In genomic region chr15:95029487-95029875, GRCm38 (mm10) we compare ENCODE assay signal across 22 mouse cellular contexts.
DNase-seq lines count a peak whose midpoint lies in the region; ATAC-seq lines count a peak whose summit lies in the region.
"Had no signal": no experiment of that assay in that cellular context is flagged by ENCODE, and none has a peak within 500 bp of the region (broad histone marks: within the 10 kb centered on the region; RNA-seq: fewer than 3 reads in every experiment).

No protein-coding gene starts in this region.

- no peaks in the 10 kb centered on the region for H3K9me3 ChIP-seq in forebrain, embryonic 12.5 days
- H3K9me3 ChIP-seq in forebrain, embryonic 16.5 days (ENCODE audit: control insufficient read depth, low read length), result no peaks in the 10 kb centered on the region
- no peaks in the 10 kb centered on the region for H3K9me3 ChIP-seq in forebrain, embryonic 15.5 days
- H3K9me3 ChIP-seq in forebrain, embryonic 10.5 days, result no peaks in the 10 kb centered on the region
- H3K9me3 ChIP-seq: embryonic facial prominence, embryonic 10.5 days; embryonic facial prominence, embryonic 12.5 days had no signal

- H3K4me3 ChIP-seq in forebrain, embryonic 12.5 days (replicated peaks), result no peak overlapping the region
- H3K4me3 ChIP-seq in forebrain, embryonic 16.5 days (replicated peaks; ENCODE audit: low read length), result no peak overlapping the region
- H3K4me3 ChIP-seq in forebrain, embryonic 15.5 days, result no peak overlapping the region
- no peak overlapping the region for H3K4me3 ChIP-seq in forebrain, embryonic 10.5 days
- H3K4me3 ChIP-seq: embryonic facial prominence, embryonic 10.5 days; embryonic facial prominence, embryonic 12.5 days had no signal

- no peak overlapping the region for H3K4me2 ChIP-seq in forebrain, embryonic 12.5 days
- H3K4me2 ChIP-seq in forebrain, embryonic 16.5 days (ENCODE audit: low read length), result no peak overlapping the region
- H3K4me2 ChIP-seq in forebrain, embryonic 15.5 days (replicated peaks), result no peak overlapping the region
- H3K4me2 ChIP-seq: embryonic facial prominence, embryonic 12.5 days had no signal

- H3K27me3 ChIP-seq in forebrain, embryonic 12.5 days, result no peaks in the 10 kb centered on the region
- no peaks in the 10 kb centered on the region for H3K27me3 ChIP-seq in forebrain, embryonic 16.5 days (replicated peaks; ENCODE audit: control insufficient read depth, insufficient read depth, low read length)
- no peaks in the 10 kb centered on the region for H3K27me3 ChIP-seq in forebrain, embryonic 15.5 days
- no peaks in the 10 kb centered on the region for H3K27me3 ChIP-seq in forebrain, embryonic 10.5 days (ENCODE audit: poor library complexity, severe bottlenecking)
- H3K27me3 ChIP-seq: CH12.LX; embryonic facial prominence, embryonic 12.5 days; Patski had no signal

- no peaks in the 10 kb centered on the region for H3K36me3 ChIP-seq in forebrain, embryonic 12.5 days (replicated peaks)
- H3K36me3 ChIP-seq in forebrain, embryonic 16.5 days (ENCODE audit: control insufficient read depth, insufficient read depth), result no peaks in the 10 kb centered on the region
- no peaks in the 10 kb centered on the region for H3K36me3 ChIP-seq in forebrain, embryonic 15.5 days
- no peaks in the 10 kb centered on the region for H3K36me3 ChIP-seq in forebrain, embryonic 10.5 days (replicated peaks)
- H3K36me3 ChIP-seq: embryonic facial prominence, embryonic 10.5 days; embryonic facial prominence, embryonic 12.5 days; G1E had no signal

- 0 out of 2 replicates have a peak overlapping the region, but pooled peaks have one; percentile 19 for H3K27ac ChIP-seq in forebrain, embryonic 12.5 days
- H3K27ac ChIP-seq in forebrain, embryonic 16.5 days (ENCODE audit: low read length), result no peak overlapping the region; the same call in 1 of the 2 replicates
- peak overlapping the region; percentile 35; the same call in 1 of the 2 replicates for H3K27ac ChIP-seq in forebrain, embryonic 15.5 days (replicated peaks)
- H3K27ac ChIP-seq in forebrain, embryonic 10.5 days, result no peak overlapping the region
- H3K27ac ChIP-seq: embryonic facial prominence, embryonic 10.5 days; embryonic facial prominence, embryonic 12.5 days had no signal

- no peak for DNase-seq in forebrain, embryonic 10.5 days (ENCODE audit: extremely low spot score, low spot score)
- no peak for DNase-seq in natural killer cell, adult 2 months (ENCODE audit: low spot score in 2 of 2)
- DNase-seq: adrenal gland, adult 8-10 months; adrenal gland, postnatal 14 days; adrenal gland, postnatal 36 days; B cell, adult 2 months; cerebellum, adult 11-12 months; cerebellum, adult 2 months; cerebellum, adult 9-10 months; cerebellum, postnatal 10 days; cerebellum, postnatal 25 days; forebrain, postnatal 0 days had no signal

- H3K9ac ChIP-seq in forebrain, embryonic 12.5 days, result no peak overlapping the region
- no peak overlapping the region for H3K9ac ChIP-seq in forebrain, embryonic 16.5 days (replicated peaks; ENCODE audit: low read depth, low read length)
- H3K9ac ChIP-seq in forebrain, embryonic 15.5 days (replicated peaks), result no peak overlapping the region
- H3K9ac ChIP-seq: embryonic facial prominence, embryonic 12.5 days; forebrain, postnatal 0 days had no signal

- no peak; the same call in 1 of the 2 replicates for ATAC-seq in forebrain, embryonic 12.5 days (ENCODE audit: low FRiP score)
- ATAC-seq in forebrain, embryonic 16.5 days, result no peak
- ATAC-seq in forebrain, embryonic 15.5 days (replicated peaks), result no peak
- ATAC-seq: activated CD4-positive, CD25-positive, alpha-beta regulatory T cell, adult 4 months; CD4-positive, CD25-positive, alpha-beta regulatory T cell, adult 4 months; Patski had no signal

- peaks cover 7% of the 10 kb centered on the region for H3K4me1 ChIP-seq in forebrain, embryonic 12.5 days
- peaks cover 8% of the 10 kb centered on the region; the same call in 1 of the 2 replicates for H3K4me1 ChIP-seq in forebrain, embryonic 16.5 days (replicated peaks; ENCODE audit: control insufficient read depth, insufficient read depth, low read length)
- peaks cover 16% of the 10 kb centered on the region for H3K4me1 ChIP-seq in forebrain, embryonic 15.5 days
- peaks cover 6% of the 10 kb centered on the region; the same call in 1 of the 2 replicates for H3K4me1 ChIP-seq in forebrain, embryonic 10.5 days
- H3K4me1 ChIP-seq: embryonic facial prominence, embryonic 10.5 days; embryonic facial prominence, embryonic 12.5 days had no signal

- WGBS in forebrain, embryonic 12.5 days, result 62% methylated on average over 5 of the region's 5 CpGs
- 38% methylated on average over 5 of the region's 5 CpGs for WGBS in forebrain, embryonic 16.5 days
- WGBS in forebrain, embryonic 15.5 days, result 29% methylated on average over 5 of the region's 5 CpGs
- WGBS in forebrain, embryonic 10.5 days, result 79% methylated on average over 5 of the region's 5 CpGs

Comparison
In these comparisons a context has a peak if more than half of its experiments do, and no peak if none do; other contexts are left out.
1. H3K27ac ChIP-seq: peak in forebrain, embryonic 12.5 days (single experiment) and forebrain, embryonic 15.5 days (single experiment); none in forebrain, embryonic 16.5 days (single experiment) and forebrain, embryonic 10.5 days (single experiment).